Mouse (Mus musculus): ENCODE results near the gene Rims4. TPM values are rescaled to one million over a fixed set of nuclear protein-coding genes. Genes with fewer than 3 reads are reported as not detected.

Gene Rims4
- polyA plus RNA-seq, 1 experiment from 2014 or later, result 1.7 TPM

- Histone ChIP-seq H3K4me3 (ENCODE audit: low read depth, low read length) (no peak overlapping the region), H3K27me3 (replicated peaks; ENCODE audit: control insufficient read depth, insufficient read depth, low read length) (no peaks in the 10 kb centered on the region), H3K27ac (ENCODE audit: low read depth, low read length) (no peak overlapping the region), H3K4me2 (ENCODE audit: low read length) (no peak overlapping the region), H3K9me3 (replicated peaks; ENCODE audit: control insufficient read depth, low read length) (no peaks in the 10 kb centered on the region), H3K36me3 (ENCODE audit: control insufficient read depth, insufficient read depth, low read length) (no peaks in the 10 kb centered on the region), H3K9ac (ENCODE audit: low read length) (no peak overlapping the region), H3K4me1 (ENCODE audit: control insufficient read depth, insufficient read depth, low read length) (no peaks in the 10 kb centered on the region)
- ATAC-seq, result no peak
- DNase-seq (ENCODE audit: low spot score), result no peak
- 78% methylated on average over 1 of the region's 1 CpGs for WGBS
Measured at GRCm38 (mm10) chr2:163825861-163826260, 92.6 kb downstream of the Rims4 start.

GRCm38 (mm10) chr2:163823771-163824170 is 94.7 kb downstream of the Rims4 start:
- Histone ChIP-seq H3K4me2 (ENCODE audit: low read length) (no peak overlapping the region), H3K4me1 (ENCODE audit: control insufficient read depth, insufficient read depth, low read length) (no peaks in the 10 kb centered on the region), H3K27ac (ENCODE audit: low read depth, low read length) (no peak overlapping the region), H3K27me3 (replicated peaks; ENCODE audit: control insufficient read depth, insufficient read depth, low read length) (no peaks in the 10 kb centered on the region), H3K9me3 (replicated peaks; ENCODE audit: control insufficient read depth, low read length) (no peaks in the 10 kb centered on the region), H3K4me3 (ENCODE audit: low read depth, low read length) (no peak overlapping the region), H3K36me3 (ENCODE audit: control insufficient read depth, insufficient read depth, low read length) (no peaks in the 10 kb centered on the region), H3K9ac (ENCODE audit: low read length) (no peak overlapping the region)
- 27% methylated on average over 11 of the region's 11 CpGs for WGBS
- ATAC-seq (no peak), DNase-seq (ENCODE audit: low spot score) (no peak)

DNA sequence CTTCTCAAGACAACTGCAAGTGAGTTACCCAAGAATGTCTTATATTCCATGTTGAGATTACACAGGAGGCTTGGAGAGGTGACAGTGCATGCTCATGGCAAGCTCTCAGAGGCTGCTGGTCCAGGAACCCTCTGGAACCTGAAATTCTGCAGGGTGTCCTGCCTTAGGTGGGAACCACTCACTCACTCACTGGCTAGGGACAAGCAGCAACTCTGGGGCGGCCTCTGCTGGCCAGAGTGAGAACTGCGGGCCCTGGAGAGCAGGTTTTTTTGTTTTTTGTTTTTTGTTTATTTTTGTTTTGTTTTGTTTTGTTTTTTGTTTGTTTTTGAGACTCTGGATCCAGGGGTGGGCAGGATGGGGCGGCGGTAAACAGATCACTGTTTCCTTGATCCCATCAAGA is 95.2 kb downstream of the Rims4 start:
- no peak overlapping the region for H3K27ac ChIP-seq (ENCODE audit: low read depth, low read length)
- no peak overlapping the region for H3K4me3 ChIP-seq (ENCODE audit: low read depth, low read length)
- 7% methylated on average over 4 of the region's 4 CpGs for WGBS
- DNase-seq (ENCODE audit: low spot score), result peak; percentile 55
- no peaks in the 10 kb centered on the region for H3K27me3 ChIP-seq (replicated peaks; ENCODE audit: control insufficient read depth, insufficient read depth, low read length)
- H3K4me1 ChIP-seq (ENCODE audit: control insufficient read depth, insufficient read depth, low read length), result no peaks in the 10 kb centered on the region
- H3K9ac ChIP-seq (ENCODE audit: low read length), result no peak overlapping the region
- H3K9me3 ChIP-seq (replicated peaks; ENCODE audit: control insufficient read depth, low read length), result no peaks in the 10 kb centered on the region
- no peak overlapping the region for H3K4me2 ChIP-seq (ENCODE audit: low read length)
- H3K36me3 ChIP-seq (ENCODE audit: control insufficient read depth, insufficient read depth, low read length), result no peaks in the 10 kb centered on the region
- ATAC-seq, result no peak

- DNase-seq (ENCODE audit: low spot score), result peak; percentile 13
- H3K4me2 ChIP-seq (ENCODE audit: low read length), result no peak within 1 kb of the TSS
- H3K4me1 ChIP-seq (ENCODE audit: control insufficient read depth, insufficient read depth, low read length), result no peaks in the 10 kb centered on the region
- H3K9me3 ChIP-seq (replicated peaks; ENCODE audit: control insufficient read depth, low read length), result no peaks in the 10 kb centered on the region
- H3K4me3 ChIP-seq (ENCODE audit: low read depth, low read length), result no peak within 1 kb of the TSS
- WGBS, result 84% methylated on average over 4 of the region's 4 CpGs
- ATAC-seq, result no peak
- no peak within 1 kb of the TSS for H3K9ac ChIP-seq (ENCODE audit: low read length)
- H3K27ac ChIP-seq (ENCODE audit: low read depth, low read length), result no peak within 1 kb of the TSS
- H3K36me3 ChIP-seq (ENCODE audit: control insufficient read depth, insufficient read depth, low read length), result no peaks in the 10 kb centered on the region
- no peaks in the 10 kb centered on the region for H3K27me3 ChIP-seq (replicated peaks; ENCODE audit: control insufficient read depth, insufficient read depth, low read length)
Measured at GRCm38 (mm10) chr2:163820607-163821006, 97.9 kb downstream of the Rims4 start, which contains the start of gene Ccn5. Gene Ccn5, plus strand, starts transcription at chr2:163820861.

GRCm38 (mm10) chr2:163814739-163815465 is 103.6 kb downstream of the Rims4 start:
- Histone ChIP-seq H3K36me3 (ENCODE audit: control insufficient read depth, insufficient read depth, low read length) (no peaks in the 10 kb centered on the region), H3K9me3 (replicated peaks; ENCODE audit: control insufficient read depth, low read length) (no peaks in the 10 kb centered on the region), H3K4me3 (ENCODE audit: low read depth, low read length) (no peak overlapping the region), H3K27ac (ENCODE audit: low read depth, low read length) (no peak overlapping the region), H3K27me3 (replicated peaks; ENCODE audit: control insufficient read depth, insufficient read depth, low read length) (no peaks in the 10 kb centered on the region), H3K9ac (ENCODE audit: low read length) (no peak overlapping the region), H3K4me2 (ENCODE audit: low read length) (no peak overlapping the region), H3K4me1 (ENCODE audit: control insufficient read depth, insufficient read depth, low read length) (no peaks in the 10 kb centered on the region)
- no peak for ATAC-seq
- 82% methylated on average over 9 of the region's 9 CpGs for WGBS
- no peak for DNase-seq (ENCODE audit: low spot score)

DNA sequence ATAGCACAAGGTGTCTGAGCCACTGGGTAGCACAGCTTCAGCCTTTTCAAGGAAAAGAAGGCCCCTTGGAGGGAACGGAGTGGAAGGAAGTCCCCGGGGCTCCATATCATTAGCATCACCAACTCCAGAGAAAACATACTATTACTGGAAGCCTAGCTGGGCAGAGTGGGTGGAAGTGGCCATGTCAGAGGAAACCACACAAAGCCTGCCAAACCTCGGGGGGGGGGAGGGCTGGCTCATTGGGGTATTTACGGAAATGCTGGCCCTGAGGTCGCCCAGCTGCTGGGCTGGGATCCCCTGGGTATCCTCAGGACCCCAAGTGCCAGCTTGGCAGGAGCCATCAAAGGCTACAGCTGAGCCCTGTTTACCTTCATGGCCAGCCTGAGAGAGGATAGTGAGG is 105.4 kb downstream of the Rims4 start:
- H3K4me3 ChIP-seq (ENCODE audit: low read depth, low read length), result no peak overlapping the region
- no peak overlapping the region for H3K27ac ChIP-seq (ENCODE audit: low read depth, low read length)
- no peaks in the 10 kb centered on the region for H3K9me3 ChIP-seq (replicated peaks; ENCODE audit: control insufficient read depth, low read length)
- DNase-seq (ENCODE audit: low spot score) (no peak), ATAC-seq (no peak)
- H3K4me2 ChIP-seq (ENCODE audit: low read length), result no peak overlapping the region
- no peak overlapping the region for H3K9ac ChIP-seq (ENCODE audit: low read length)
- H3K36me3 ChIP-seq (ENCODE audit: control insufficient read depth, insufficient read depth, low read length), result no peaks in the 10 kb centered on the region
- no peaks in the 10 kb centered on the region for H3K27me3 ChIP-seq (replicated peaks; ENCODE audit: control insufficient read depth, insufficient read depth, low read length)
- H3K4me1 ChIP-seq (ENCODE audit: control insufficient read depth, insufficient read depth, low read length), result no peaks in the 10 kb centered on the region
- WGBS, result 66% methylated on average over 5 of the region's 5 CpGs

Other genes starting within 250 kb of the Rims4 start
- gene Ada, start 168.4 kb downstream of the Rims4 start, polyA plus RNA-seq (2014; fragmentation: Nextera tagmentation; extraction: Ambion mirVana), result 4.5 and 5.5 TPM in 2 replicates
- 0.13 TPM in 1 of 2 replicates, not detected in the other for gene Ccn5, start 97.8 kb downstream of the Rims4 start, polyA plus RNA-seq (2014; fragmentation: Nextera tagmentation; extraction: Ambion mirVana)
- gene Kcnk15, start 65.0 kb downstream of the Rims4 start, polyA plus RNA-seq (2014; fragmentation: Nextera tagmentation; extraction: Ambion mirVana), result not detected in 2 replicates
- gene Ywhab, start 76.3 kb upstream of the Rims4 start, polyA plus RNA-seq (2014; fragmentation: Nextera tagmentation; extraction: Ambion mirVana), result 305 and 380 TPM in 2 replicates
- gene Pabpc1l, start 106.8 kb upstream of the Rims4 start, polyA plus RNA-seq (2014; fragmentation: Nextera tagmentation; extraction: Ambion mirVana), result 2.1 and 2.6 TPM in 2 replicates
- gene Stk4, start 151.6 kb upstream of the Rims4 start, polyA plus RNA-seq (2014; fragmentation: Nextera tagmentation; extraction: Ambion mirVana), result 36.2 and 39.5 TPM in 2 replicates
- 53.1 and 60.3 TPM in 2 replicates for gene Tomm34, start 152.5 kb upstream of the Rims4 start, polyA plus RNA-seq (2014; fragmentation: Nextera tagmentation; extraction: Ambion mirVana)

Data from forebrain, embryonic 14.5 days (tissue).